Comparison of ENCODE assay signal across 8 mouse cellular contexts in genomic region chr3:107505464-107506367, GRCm38 (mm10). TPM values are rescaled to one million over a fixed set of nuclear protein-coding genes. Genes with fewer than 3 reads are reported as not detected.
DNase-seq lines count a peak whose midpoint lies in the region; ATAC-seq lines count a peak whose summit lies in the region.

No protein-coding gene starts in this region.

- no peak overlapping the region for H3K4me3 ChIP-seq in hindbrain, embryonic 14.5 days (replicated peaks; ENCODE audit: low read length)
- no peak overlapping the region for H3K4me3 ChIP-seq in midbrain, embryonic 10.5 days

- no peak overlapping the region for H3K9ac ChIP-seq in hindbrain, embryonic 14.5 days

- H3K27me3 ChIP-seq in hindbrain, embryonic 14.5 days (ENCODE audit: control insufficient read depth, insufficient read depth, low read length): no peaks in the 10 kb centered on the region
- peaks cover 25% of the 10 kb centered on the region for H3K27me3 ChIP-seq in midbrain, embryonic 10.5 days (ENCODE audit: low read depth, poor library complexity, severe bottlenecking)

- WGBS in hindbrain, embryonic 14.5 days: 18% methylated on average over 4 of the region's 4 CpGs
- 24% methylated on average over 4 of the region's 4 CpGs for WGBS in midbrain, embryonic 10.5 days

- no peaks in the 10 kb centered on the region for H3K36me3 ChIP-seq in hindbrain, embryonic 14.5 days (replicated peaks; ENCODE audit: control insufficient read depth, insufficient read depth)
- H3K36me3 ChIP-seq in midbrain, embryonic 10.5 days: no peaks in the 10 kb centered on the region

- peaks cover 35% of the 10 kb centered on the region for H3K4me1 ChIP-seq in hindbrain, embryonic 14.5 days (replicated peaks; ENCODE audit: control insufficient read depth, insufficient read depth, low read length)
- peaks cover 29% of the 10 kb centered on the region for H3K4me1 ChIP-seq in midbrain, embryonic 10.5 days

- no peak overlapping the region for H3K27ac ChIP-seq in hindbrain, embryonic 14.5 days
- H3K27ac ChIP-seq in midbrain, embryonic 10.5 days (replicated peaks): peak overlapping the region; percentile 67

- no peak for DNase-seq in cerebellum, postnatal 36 days
- DNase-seq in brain, adult 2 months (ENCODE audit: low read depth, low spot score): peak; percentile 93
- no peak for DNase-seq in hindbrain, embryonic 14.5 days (ENCODE audit: low spot score)
- peak; percentile 31 for DNase-seq in midbrain, embryonic 10.5 days (ENCODE audit: low spot score)
- no peak for DNase-seq in adrenal gland, adult 8-10 months
- DNase-seq in urinary bladder, adult 18-20 months (ENCODE audit: low spot score in 2 of 2): no peak
- no peak for DNase-seq in lung, adult 18-20 months

- ATAC-seq in cerebellum, adult (ENCODE audit: insufficient number of reproducible peaks, low FRiP score, low TSS enrichment): peak; percentile 18; the same call in 1 of the 2 replicates
- peak; percentile 36; the same call in 1 of the 2 replicates for ATAC-seq in hindbrain, embryonic 14.5 days (ENCODE audit: low FRiP score)

- no peak overlapping the region for H3K4me2 ChIP-seq in hindbrain, embryonic 14.5 days (replicated peaks)

- no peaks in the 10 kb centered on the region for H3K9me3 ChIP-seq in hindbrain, embryonic 14.5 days (ENCODE audit: control insufficient read depth, low read length)
- no peaks in the 10 kb centered on the region for H3K9me3 ChIP-seq in midbrain, embryonic 10.5 days (replicated peaks)

RNA-seq across cellular contexts. Expression of gene Slc6a17, which starts 12.1 kb away (rescaled TPM):
- polyA plus RNA-seq in hindbrain, embryonic 14.5 days (2014; fragmentation: Nextera tagmentation; extraction: Ambion mirVana): 15.5 and 18.8 TPM in 2 replicates
- polyA plus RNA-seq in midbrain, embryonic 10.5 days (2016; fragmentation: Nextera tagmentation; extraction: Ambion mirVana): 1.4 and 1.6 TPM in 2 replicates
- 10 to 100 TPM in 2 of 4 experiments, 1 to 10 TPM in 2; 8.9 to 20.2 (median 13.4) TPM for total RNA-seq in adrenal gland, adult 8-10 months (2022)

RNA-seq across cellular contexts. Expression of gene Kcnc4, which starts 46.4 kb away (rescaled TPM):
- 7.9 and 11.8 TPM in 2 replicates for polyA plus RNA-seq in hindbrain, embryonic 14.5 days (2014; fragmentation: Nextera tagmentation; extraction: Ambion mirVana)
- 0.10 TPM in 1 of 2 replicates, not detected in the other for polyA plus RNA-seq in midbrain, embryonic 10.5 days (2016; fragmentation: Nextera tagmentation; extraction: Ambion mirVana)
- 10 to 100 TPM; 10.3 to 19.0 (median 12.7) TPM for total RNA-seq in adrenal gland, adult 8-10 months (2022)

RNA-seq across cellular contexts. Expression of gene Ubl4b, which starts 49.2 kb away (rescaled TPM):
- not detected in 2 replicates for polyA plus RNA-seq in hindbrain, embryonic 14.5 days (2014; fragmentation: Nextera tagmentation; extraction: Ambion mirVana)
- polyA plus RNA-seq in midbrain, embryonic 10.5 days (2016; fragmentation: Nextera tagmentation; extraction: Ambion mirVana): 0.12 TPM in 1 of 2 replicates, not detected in the other
- total RNA-seq in adrenal gland, adult 8-10 months (2022): not detected

Comparison
In these comparisons a context has a peak if more than half of its experiments do, and no peak if none do; other contexts are left out.
1. DNase-seq: peak in brain, adult 2 months (single experiment) and midbrain, embryonic 10.5 days (single experiment); none in cerebellum, postnatal 36 days (0 of 2), hindbrain, embryonic 14.5 days (single experiment), adrenal gland, adult 8-10 months (single experiment), urinary bladder, adult 18-20 months (0 of 2) and lung, adult 18-20 months (0 of 2).